Mouse (Mus musculus) olfactory bulb, adult 2 months (tissue): ENCODE data around the gene Gm20219.

Source experiments
- CTCF ChIP-seq: fragments of 200-500 bp; IDR thresholded peaks from 2 replicates; pipeline ENCODE4 v1.5.1; 2012; ENCODE audit warnings: low read depth, mild to moderate bottlenecking, low read length, moderate library complexity; ENCODE audit not compliant: insufficient read depth
- POLR2A ChIP-seq: fragments of 200-500 bp; IDR thresholded peaks from 2 replicates; pipeline ENCODE4 v1.6.1; 2012; ENCODE audit warnings: mild to moderate bottlenecking, low read depth, low read length, moderate library complexity; ENCODE audit not compliant: insufficient read depth

- TF ChIP-seq POLR2A (no peak), CTCF (no peak)
Observed at GRCm38 (mm10) chr17:56510970-56511706, 43.0 kb downstream of the Gm20219 start.
